Mouse (Mus musculus) heart, adult 2 months (tissue): ENCODE data around the gene Commd7. TPM values are rescaled to one million over a fixed set of nuclear protein-coding genes. Genes with fewer than 3 reads are reported as not detected.

Experiments
- DNase-seq, 2 experiments: peaks; one replicate each; pipeline ENCODE4 v3.0.0; 2021
- H3K27ac ChIP-seq: fragments of 200-600 bp; 2 replicates; pipeline ENCODE4 v1.8.1; 2022
- H3K27me3 ChIP-seq: fragments of 200-500 bp; 2 replicates; pipeline ENCODE4 v1.6.1; 2012; ENCODE audit warnings: mild to moderate bottlenecking, low read length, inconsistent platforms, mixed read lengths; ENCODE audit not compliant: control insufficient read depth, insufficient read depth
- H3K36me3 ChIP-seq: fragments of 200-500 bp; 2 replicates; pipeline ENCODE4 v1.6.1; 2012; ENCODE audit warnings: low read length, inconsistent platforms; ENCODE audit not compliant: control insufficient read depth, insufficient read depth
- H3K4me1 ChIP-seq: fragments of 200-500 bp; 2 replicates; pipeline ENCODE4 v1.6.1; 2011; ENCODE audit warnings: low read length; ENCODE audit not compliant: control insufficient read depth, insufficient read depth
- H3K4me3 ChIP-seq: fragments of 200-600 bp; 2 replicates; pipeline ENCODE4 v1.8.1; 2022
- H3K79me2 ChIP-seq: fragments of 200-500 bp; replicated peaks from 2 replicates; pipeline ENCODE4 v1.6.1; 2012; ENCODE audit warnings: mild to moderate bottlenecking, inconsistent platforms, low read length, moderate library complexity, mixed read lengths; ENCODE audit not compliant: control insufficient read depth, insufficient read depth
- H3K9ac ChIP-seq: fragments of 200-500 bp; 2 replicates; pipeline ENCODE4 v1.6.1; 2012; ENCODE audit warnings: low read depth, mild to moderate bottlenecking, control low read depth, inconsistent platforms, low read length, mixed read lengths
- CTCF ChIP-seq: fragments of 200-600 bp; IDR thresholded peaks from 2 replicates; pipeline ENCODE4 v1.8.1; 2022; ENCODE audit warnings: antibody characterized with exemption, mild to moderate bottlenecking, moderate library complexity
- EP300 ChIP-seq: fragments of 200-500 bp; IDR thresholded peaks from 2 replicates; pipeline ENCODE4 v1.6.1; 2011; ENCODE audit warnings: low read depth, low read length, control low read depth; ENCODE audit not compliant: insufficient read depth
- POLR2A ChIP-seq: fragments of 200-500 bp; IDR thresholded peaks from 2 replicates; pipeline ENCODE4 v1.6.1; 2011; ENCODE audit warnings: mild to moderate bottlenecking, low read depth, low read length, control low read depth; ENCODE audit not compliant: insufficient read depth
- WGBS: fragments of 180-500 bp; shearing (Covaris S2); methylation state at CpG from one replicate; pipeline ENCODE4 v1.1.7; 2018; 5-methylcytosine and 5-hydroxymethylcytosine counted together
- intact Hi-C: fragments of 180-260 bp; cut with DNase I; formaldehyde crosslinking; loops from one replicate; pipeline ENCODE4 v1.15.1; 2025
- polyA plus RNA-seq: library from polyadenylated mRNA; depleted of rRNA; stranded (reverse); fragments of >200 nt; gene quantifications from 2 replicates; pipeline ENCODE4 v1.2.3, GENCODE M21; 2012
- total RNA-seq, 2 experiments: library from RNA; stranded (reverse); gene quantifications; 2 replicates each; pipeline ENCODE4 v1.2.3; 2021

The Commd7 gene
- total and polyA plus RNA-seq, 3 experiments, result 11.2 to 13.2 (median 12.3) TPM

- Histone ChIP-seq H3K4me3 (no peak overlapping the region), H3K36me3 (no peaks in the 10 kb centered on the region), H3K4me1 (no peaks in the 10 kb centered on the region), H3K9ac (no peak overlapping the region), H3K79me2 (no peaks in the 10 kb centered on the region), H3K27me3 (no peaks in the 10 kb centered on the region), H3K27ac (no peak overlapping the region)
- TF ChIP-seq EP300 (no peak), CTCF (no peak), POLR2A (no peak)
- intact Hi-C loops, result no loop called here
- 40% methylated on average over 15 of the region's 15 CpGs for WGBS
- DNase-seq, result no peak
These were observed 6.5 kb upstream of the Commd7 start for GRCm38 (mm10) chr2:153638977-153639680.

GRCm38 (mm10) chr2:153633259-153633658 lies 678 bp upstream of the Commd7 start:
- intact Hi-C loops, result no loop called here
- Histone ChIP-seq H3K27me3 (no peaks in the 10 kb centered on the region), H3K36me3 (peaks cover 2% of the 10 kb centered on the region; the same call in 1 of the 2 replicates), H3K9ac (no peak overlapping the region), H3K4me1 (no peaks in the 10 kb centered on the region; the same call in 1 of the 2 replicates), H3K4me3 (no peak overlapping the region), H3K27ac (no peak overlapping the region), H3K79me2 (no peaks in the 10 kb centered on the region; the same call in 1 of the 2 replicates)
- WGBS, result 72% methylated on average over 5 of the region's 5 CpGs
- DNase-seq, result no peak
- TF ChIP-seq EP300 (no peak), POLR2A (no peak), CTCF (no peak)

GRCm38 (mm10) chr2:153632871-153633226 lies 268 bp upstream of the Commd7 start:
- WGBS, result 12% methylated on average over 2 of the region's 2 CpGs
- no peak for DNase-seq
- intact Hi-C loops, result loop anchor here (1.0 kb wide), 1 partner anchor 16 kb away; the partner anchor contains the start of gene Dnmt3b
- H3K27ac ChIP-seq, result peak overlapping the region; percentile 88
- H3K79me2 ChIP-seq, result no peaks in the 10 kb centered on the region; the same call in 1 of the 2 replicates
- H3K4me3 ChIP-seq, result peak overlapping the region; percentile 99
- TF ChIP-seq POLR2A (no peak; the same call in 1 of the 2 replicates), EP300 (no peak), CTCF (no peak)
- H3K27me3 ChIP-seq, result no peaks in the 10 kb centered on the region
- H3K4me1 ChIP-seq, result no peaks in the 10 kb centered on the region; the same call in 1 of the 2 replicates
- H3K36me3 ChIP-seq, result peaks cover 2% of the 10 kb centered on the region
- peak overlapping the region; percentile 98 for H3K9ac ChIP-seq

- DNase-seq, result no peak
- no peak overlapping the region for H3K9ac ChIP-seq
- no peak overlapping the region for H3K27ac ChIP-seq
- H3K79me2 ChIP-seq, result no peaks in the 10 kb centered on the region; the same call in 1 of the 2 replicates
- peaks cover 2% of the 10 kb centered on the region for H3K36me3 ChIP-seq
- H3K4me1 ChIP-seq, result no peaks in the 10 kb centered on the region; the same call in 1 of the 2 replicates
- H3K27me3 ChIP-seq, result no peaks in the 10 kb centered on the region
- 84% methylated on average over 3 of the region's 3 CpGs for WGBS
- no peak overlapping the region for H3K4me3 ChIP-seq
- intact Hi-C loops, result no loop called here
- TF ChIP-seq POLR2A, result no peak
- TF ChIP-seq EP300, result no peak
- TF ChIP-seq CTCF, result no peak
These were observed 1.6 kb downstream of the Commd7 start for GRCm38 (mm10) chr2:153630950-153631349.

- TF ChIP-seq CTCF (no peak), EP300 (no peak), POLR2A (no peak)
- Histone ChIP-seq H3K36me3 (peaks cover 2% of the 10 kb centered on the region), H3K27me3 (no peaks in the 10 kb centered on the region), H3K27ac (no peak overlapping the region), H3K4me3 (no peak overlapping the region), H3K79me2 (no peaks in the 10 kb centered on the region), H3K9ac (no peak overlapping the region), H3K4me1 (no peaks in the 10 kb centered on the region)
- intact Hi-C loops, result no loop called here
- WGBS, result 84% methylated on average over 10 of the region's 10 CpGs
- no peak for DNase-seq
These were observed 10.1 kb downstream of the Commd7 start for GRCm38 (mm10) chr2:153622449-153622848.

- Histone ChIP-seq H3K79me2 (no peaks in the 10 kb centered on the region), H3K36me3 (peaks cover 2% of the 10 kb centered on the region), H3K27ac (no peak overlapping the region), H3K4me3 (no peak overlapping the region), H3K4me1 (no peaks in the 10 kb centered on the region), H3K27me3 (no peaks in the 10 kb centered on the region), H3K9ac (no peak overlapping the region)
- no peak for DNase-seq
- intact Hi-C loops, result no loop called here
- TF ChIP-seq CTCF (no peak), POLR2A (no peak), EP300 (no peak)
- 71% methylated on average over 10 of the region's 10 CpGs for WGBS
These were observed 13.7 kb downstream of the Commd7 start for GRCm38 (mm10) chr2:153618889-153619288.
